In genomic region chr9:108001922-108002770, GRCm38 (mm10) we compare ENCODE assay signal across 8 mouse cellular contexts. TPM values are rescaled to one million over a fixed set of nuclear protein-coding genes. Genes with fewer than 3 reads are reported as not detected.
DNase-seq lines count a peak whose midpoint lies in the region; ATAC-seq and TF ChIP-seq lines count a peak whose summit lies in the region.

Gene Ip6k1, plus strand, starts transcription at chr9:108002501.

- no peaks in the 10 kb centered on the region for H3K27me3 ChIP-seq in hindbrain, postnatal 0 days (ENCODE audit: insufficient read depth, low read length)

- DNase-seq in ZHBTc4 (ENCODE audit: low read depth, low spot score): peak; percentile 100
- DNase-seq in gastrocnemius, adult 2 months: peak; percentile 100
- peak; percentile 100 for DNase-seq in hindbrain, postnatal 0 days (ENCODE audit: low spot score)
- peak; percentile 100 for DNase-seq in left cerebral cortex, adult 2 months (ENCODE audit: extremely low spot score in 1 of 2, low spot score in 2 of 2)
- peak; percentile 100 for DNase-seq in right cerebral cortex, adult 2 months (ENCODE audit: low spot score in 2 of 2)
- peak; percentile 100 for DNase-seq in urinary bladder, postnatal 14 days (ENCODE audit: low spot score)

- peaks cover 21% of the 10 kb centered on the region for H3K4me1 ChIP-seq in hindbrain, postnatal 0 days (ENCODE audit: insufficient read depth, low read length)

- under 1% methylated on average over 50 of the region's 51 CpGs for WGBS in hindbrain, postnatal 0 days

- peak within 1 kb of the TSS; percentile 99 for H3K27ac ChIP-seq in gastrocnemius, adult 2 months
- H3K27ac ChIP-seq in hindbrain, postnatal 0 days: peak within 1 kb of the TSS; percentile 99
- peak within 1 kb of the TSS; percentile 99 for H3K27ac ChIP-seq in left cerebral cortex, adult 2 months

- intact Hi-C loops in gastrocnemius, adult 2 months (cut with DNase I): loop anchor here (5.0 kb wide), 1 partner anchor 40 kb away; no protein-coding TSS in a partner anchor
- intact Hi-C loops in left cerebral cortex, adult 2 months (cut with DNase I): no loop called here

- H3K36me3 ChIP-seq in hindbrain, postnatal 0 days (ENCODE audit: insufficient read depth, low read length): no peaks in the 10 kb centered on the region

- H3K9ac ChIP-seq in hindbrain, postnatal 0 days (replicated peaks; ENCODE audit: low read length): peak within 1 kb of the TSS; percentile 97

- ATAC-seq in common myeloid progenitor, adult 5-6 weeks (replicated peaks; ENCODE audit: low read depth, poor library complexity, severe bottlenecking): peak; percentile 99
- ATAC-seq in hindbrain, postnatal 0 days: peak; percentile 99
- peak; percentile 96 for ATAC-seq in megakaryocyte, adult 5-6 weeks (ENCODE audit: poor library complexity, severe bottlenecking)

- H3K9me3 ChIP-seq in hindbrain, postnatal 0 days (ENCODE audit: low read length): no peaks in the 10 kb centered on the region

- peak within 1 kb of the TSS; percentile 77 for H3K4me3 ChIP-seq in gastrocnemius, adult 2 months
- H3K4me3 ChIP-seq in hindbrain, postnatal 0 days (ENCODE audit: low read length): peak within 1 kb of the TSS; percentile 98
- peak within 1 kb of the TSS; percentile 75 for H3K4me3 ChIP-seq in left cerebral cortex, adult 2 months

- H3K4me2 ChIP-seq in hindbrain, postnatal 0 days (ENCODE audit: low read depth, low read length): peak within 1 kb of the TSS; percentile 93

- no peak for TF ChIP-seq CTCF in gastrocnemius, adult 2 months (IDR thresholded peaks at IDR 0.05)
- no peak for TF ChIP-seq CTCF in hindbrain, postnatal 0 days (IDR thresholded peaks at IDR 0.05; ENCODE audit: low read depth)
- TF ChIP-seq CTCF in left cerebral cortex, adult 2 months (IDR thresholded peaks at IDR 0.05): no peak

RNA-seq across cellular contexts. Expression of gene Ip6k1, which starts in this region (rescaled TPM):
- total RNA-seq in common myeloid progenitor, adult 5-6 weeks (2017): 29.5 and 169 TPM in 2 replicates
- total RNA-seq in gastrocnemius, adult 2 months (2021): 10 to 100 TPM; 26.2 to 30.5 TPM
- total RNA-seq in hindbrain, postnatal 0 days (2014; rRNA removed): 257 and 258 TPM in 2 replicates
- polyA plus RNA-seq in hindbrain, postnatal 0 days (2015; fragmentation: Nextera tagmentation; extraction: Ambion mirVana): 79.6 and 83.6 TPM in 2 replicates
- 100 to 1,000 TPM; 205 to 207 TPM for total RNA-seq in left cerebral cortex, adult 2 months (2021)
- 20.1 and 24.6 TPM in 2 replicates for total RNA-seq in megakaryocyte, adult 5-6 weeks (2015)
- 35.2 and 109 TPM in 2 replicates for total RNA-seq in megakaryocyte, adult 5-6 weeks (2017)

Comparison
In these comparisons a context has a peak if more than half of its experiments do, and no peak if none do; other contexts are left out.
1. Peak in every context shown above with its lines: DNase-seq, ATAC-seq, H3K4me3 ChIP-seq and H3K27ac ChIP-seq.